Mouse (Mus musculus) heart, postnatal 25 days (tissue): ENCODE results near the gene Isyna1. TPM values are rescaled to one million over a fixed set of nuclear protein-coding genes. Genes with fewer than 3 reads are reported as not detected.

Source experiments
- DNase-seq: peaks from one replicate; pipeline ENCODE4 v3.0.0; 2022; ENCODE audit warnings: low spot score
- intact Hi-C: fragments of 180-260 bp; cut with DNase I; formaldehyde crosslinking; loops from one replicate; pipeline ENCODE4 v1.15.1; 2025
- total RNA-seq, 2 experiments: library from RNA; stranded (reverse); gene quantifications; 2 replicates each; pipeline ENCODE4 v1.2.3; 2021

Gene Isyna1
- total RNA-seq, 2 experiments from 2014 or later: 21.5 to 25.1 TPM

DNA sequence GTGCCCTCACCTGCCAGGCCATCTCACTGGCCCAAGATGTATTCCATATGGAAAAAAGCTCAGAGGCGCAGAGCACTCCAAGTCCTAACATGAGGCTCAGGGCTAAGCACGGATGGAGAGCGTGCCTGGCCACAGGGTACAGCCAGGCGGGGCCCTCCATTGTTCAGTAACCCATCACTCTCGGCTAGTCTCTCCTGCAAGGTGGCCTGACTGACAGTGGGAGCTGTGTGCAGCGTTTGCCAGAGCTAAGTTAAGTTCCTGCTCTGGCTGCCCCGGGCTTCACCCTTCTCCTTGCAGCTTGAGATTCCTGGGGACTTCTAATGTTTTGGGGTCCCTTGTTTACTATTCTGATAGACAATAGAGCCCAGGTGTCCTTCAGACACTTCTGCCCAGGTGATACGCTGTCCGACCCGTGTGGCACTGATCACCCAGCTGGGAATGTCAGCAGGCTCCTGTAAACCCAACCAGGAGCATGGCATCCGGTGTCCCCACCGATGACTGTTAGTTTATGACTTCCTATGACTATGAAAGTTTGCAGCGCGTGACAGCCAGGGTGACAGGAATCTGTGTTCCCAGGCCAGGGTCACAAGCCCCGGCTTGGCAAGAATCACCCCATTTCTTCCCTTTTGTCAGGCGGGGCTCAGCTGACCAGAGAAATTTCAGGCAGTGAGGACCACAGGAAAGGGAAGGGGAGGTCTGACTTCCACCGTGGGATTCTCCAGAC lies 51.5 kb downstream of the Isyna1 start:
- intact Hi-C loops: no loop called here
- no peak for DNase-seq

DNA sequence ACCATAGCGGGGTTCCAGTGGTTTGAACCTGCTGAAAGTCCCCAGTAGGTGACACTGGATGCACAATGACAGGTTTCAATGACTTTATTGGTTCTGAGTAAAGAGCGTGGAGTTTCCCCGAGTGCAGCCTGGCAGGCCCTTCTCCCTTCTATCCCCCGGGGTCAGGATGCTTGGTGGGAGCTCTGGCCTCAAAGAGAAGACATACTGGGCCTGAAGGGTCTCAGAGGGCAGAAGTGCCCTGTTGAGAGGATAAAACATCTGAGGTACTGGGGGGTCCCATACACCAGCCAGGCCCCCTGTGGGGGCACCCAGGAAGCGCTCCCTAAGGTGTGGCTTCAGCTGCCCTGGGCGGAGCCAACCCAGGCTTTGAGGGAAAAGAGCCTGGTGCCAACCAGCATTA lies 52.2 kb downstream of the Isyna1 start:
- intact Hi-C loops: no loop called here
- DNase-seq: no peak

DNA sequence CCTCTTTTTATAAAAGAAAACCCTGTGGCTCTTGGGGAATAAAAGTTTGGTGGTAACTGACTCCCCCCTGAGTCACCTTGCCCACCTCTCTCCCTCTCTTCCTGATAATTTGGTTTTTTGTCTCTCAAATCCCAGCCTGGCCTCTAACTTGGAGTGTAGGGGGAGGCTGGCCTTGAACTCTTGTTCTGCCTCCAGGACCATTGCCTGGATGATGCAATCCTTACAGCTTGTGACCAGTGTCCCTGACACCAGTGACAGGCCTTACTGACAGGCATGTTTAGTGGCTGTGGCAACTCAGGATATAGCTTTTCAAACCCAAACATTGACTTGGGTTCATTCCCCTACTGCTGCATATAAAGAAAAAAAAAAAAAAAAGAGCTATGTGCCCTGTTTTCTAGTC lies 52.6 kb downstream of the Isyna1 start:
- no peak for DNase-seq
- intact Hi-C loops: no loop called here

Other genes with a start within 250 kb of the Isyna1 start
- gene Upf1, start 241.1 kb upstream of the Isyna1 start, total RNA-seq: 10 to 100 TPM; 43.2 to 46.3 TPM
- 1 to 10 TPM; 6.1 to 7.0 TPM for gene Comp, start 220.8 kb upstream of the Isyna1 start, total RNA-seq
- 10 to 100 TPM; 10.3 to 10.6 TPM for gene Crtc1, start 154.8 kb upstream of the Isyna1 start, total RNA-seq
- gene Klhl26, start 117.4 kb upstream of the Isyna1 start, total RNA-seq: 1 to 10 TPM; 7.6 to 7.7 TPM
- gene Tmem59l, start 107.0 kb upstream of the Isyna1 start, total RNA-seq: not detected
- under 1 TPM; 0.34 to 0.81 TPM for gene Crlf1, start 101.2 kb upstream of the Isyna1 start, total RNA-seq
- gene Rex1bd, start 87.6 kb upstream of the Isyna1 start, total RNA-seq: 100 to 1,000 TPM; 102 TPM
- 1,000 to 10,000 TPM; 1,533 to 1,573 TPM for gene Uba52, start 83.6 kb upstream of the Isyna1 start, total RNA-seq
- gene Fkbp8, start 66.6 kb upstream of the Isyna1 start, total RNA-seq: 100 to 1,000 TPM; 130 to 135 TPM
- 10 to 100 TPM; 73.6 to 76.6 TPM for gene Kxd1, start 66.4 kb upstream of the Isyna1 start, total RNA-seq
- gene Ell, start 54.9 kb upstream of the Isyna1 start, total RNA-seq: 10 to 100 TPM; 11.7 to 13.3 TPM
- gene Ssbp4, start 14.5 kb downstream of the Isyna1 start, total RNA-seq: 10 to 100 TPM; 37.0 to 37.7 TPM
- gene Lrrc25, start 21.8 kb downstream of the Isyna1 start, total RNA-seq: 1 to 10 TPM; 1.4 to 1.5 TPM
- gene Gdf15, start 38.1 kb downstream of the Isyna1 start, total RNA-seq: under 1 TPM; 0.56 to 0.73 TPM
- 10 to 100 TPM; 46.8 to 47.5 TPM for gene Pgpep1, start 66.0 kb downstream of the Isyna1 start, total RNA-seq
- gene Lsm4, start 78.9 kb downstream of the Isyna1 start, total RNA-seq: 10 to 100 TPM; 60.6 to 62.9 TPM
- gene Jund, start 104.6 kb downstream of the Isyna1 start, total RNA-seq: 100 to 1,000 TPM; 136 to 141 TPM
- gene Iqcn, start 109.1 kb downstream of the Isyna1 start, total RNA-seq: not detected
- not detected for gene Gm3336, start 124.2 kb downstream of the Isyna1 start, total RNA-seq
- 1 to 10 TPM; 2.5 to 3.7 TPM for gene Pde4c, start 129.3 kb downstream of the Isyna1 start, total RNA-seq
- gene Rab3a, start 160.3 kb downstream of the Isyna1 start, total RNA-seq: 10 to 100 TPM; 49.7 to 57.6 TPM
- gene Mpv17l2, start 166.6 kb downstream of the Isyna1 start, total RNA-seq: 10 to 100 TPM; 26.7 to 28.0 TPM
- gene Pik3r2, start 182.3 kb downstream of the Isyna1 start, total RNA-seq: 10 to 100 TPM; 21.8 to 25.5 TPM
- 1 to 10 TPM; 5.2 to 6.3 TPM for gene Mast3, start 210.7 kb downstream of the Isyna1 start, total RNA-seq
- gene Il12rb1, start 214.1 kb downstream of the Isyna1 start, total RNA-seq: not detected
- 10 to 100 TPM in 1 of 2 experiments, 1 to 10 TPM in 1; 9.2 to 10.2 TPM for gene Arrdc2, start 245.3 kb downstream of the Isyna1 start, total RNA-seq